Mouse (Mus musculus) thymus, adult 2 months (tissue): ENCODE measurements around the gene Fgf18.

ENCODE experiments used
- CTCF ChIP-seq: fragments of 200-500 bp; IDR thresholded peaks from 2 replicates; pipeline ENCODE4 v1.5.1; 2012; ENCODE audit warnings: mild to moderate bottlenecking, control low read depth, low read length, moderate library complexity, borderline replicate concordance; ENCODE audit not compliant: control insufficient read depth, poor library complexity, insufficient read depth; ENCODE audit errors: extremely low read depth
- POLR2A ChIP-seq: fragments of 200-500 bp; IDR thresholded peaks from 2 replicates; pipeline ENCODE4 v1.6.1; 2012; ENCODE audit warnings: mild to moderate bottlenecking, low read length, control low read depth, moderate library complexity; ENCODE audit not compliant: control insufficient read depth, poor library complexity, insufficient read depth; ENCODE audit errors: extremely low read depth

- no peak for TF ChIP-seq CTCF
- TF ChIP-seq POLR2A = no peak
These were observed 72.7 kb downstream of the Fgf18 start for GRCm38 (mm10) chr11:33074541-33074940.
